Mouse (Mus musculus) liver, embryonic 11.5 days (tissue): ENCODE data around the gene Thbs3. TPM values are rescaled to one million over a fixed set of nuclear protein-coding genes. Genes with fewer than 3 reads are reported as not detected.

Experiments
- ATAC-seq: fragments of 200-750 bp; cut with Nextera tagmentation; replicated peaks from 2 replicates; pipeline ENCODE4 v1.8.0; 2017; ENCODE audit warnings: moderate number of reproducible peaks, mild to moderate bottlenecking, moderate TSS enrichment, moderate library complexity; ENCODE audit not compliant: low FRiP score
- DNase-seq: peaks from one replicate; pipeline ENCODE4 v3.0.0-alpha.2; 2017; ENCODE audit warnings: low spot score
- H3K27ac ChIP-seq: fragments of 300-500 bp; sonication (generic); 2 replicates; pipeline ENCODE4 v1.5.1; 2014; ENCODE audit warnings: mild to moderate bottlenecking, low read depth, low read length, control low read depth
- H3K27me3 ChIP-seq: fragments of 300-500 bp; sonication (generic); replicated peaks from 2 replicates; pipeline ENCODE4 v1.6.1; 2014; ENCODE audit warnings: low read length, mixed read lengths; ENCODE audit not compliant: control insufficient read depth, insufficient read depth
- H3K36me3 ChIP-seq: fragments of 300-500 bp; sonication (generic); 2 replicates; pipeline ENCODE4 v1.6.1; 2014; ENCODE audit warnings: mild to moderate bottlenecking, low read length, moderate library complexity, mixed read lengths; ENCODE audit not compliant: control insufficient read depth, insufficient read depth
- H3K4me1 ChIP-seq: fragments of 300-500 bp; sonication (generic); replicated peaks from 2 replicates; pipeline ENCODE4 v1.6.1; 2014; ENCODE audit warnings: low read length, mixed read lengths; ENCODE audit not compliant: control insufficient read depth, insufficient read depth
- H3K4me2 ChIP-seq: fragments of 300-500 bp; sonication (generic); 2 replicates; pipeline ENCODE4 v1.6.1; 2014; ENCODE audit warnings: mild to moderate bottlenecking, control low read depth, moderate library complexity
- H3K4me3 ChIP-seq: fragments of 300-500 bp; sonication (generic); 2 replicates; pipeline ENCODE4 v1.5.1; 2014; ENCODE audit warnings: low read depth, low read length, control low read depth
- H3K9ac ChIP-seq: fragments of 300-500 bp; sonication (generic); 2 replicates; pipeline ENCODE4 v1.6.1; 2014; ENCODE audit warnings: low read depth, low read length, control low read depth
- H3K9me3 ChIP-seq: fragments of 300-500 bp; sonication (generic); 2 replicates; pipeline ENCODE4 v1.6.1; 2016; ENCODE audit warnings: low read length, inconsistent platforms, mixed read lengths; ENCODE audit not compliant: control insufficient read depth
- WGBS: fragments of 180-500 bp; shearing (Covaris S2); extraction: QIAGEN DNeasy Blood & Tissue Kit; methylation state at CpG from one replicate; pipeline ENCODE4 v1.1.7; 2014; 5-methylcytosine and 5-hydroxymethylcytosine counted together
- polyA plus RNA-seq: library from polyadenylated mRNA; unstranded; fragments of >200 nt; fragmentation: Nextera tagmentation; extraction: Ambion mirVana; gene quantifications from 2 replicates; pipeline ENCODE4 v1.2.1, GENCODE M21; 2014

The Thbs3 gene
- polyA plus RNA-seq, 1 experiment from 2014 or later = 5.9 TPM

GRCm38 (mm10) chr3:89190436-89190835 is 24.5 kb upstream of the Thbs3 start:
- no peak for DNase-seq
- H3K27ac ChIP-seq = no peak overlapping the region
- WGBS = 43% methylated on average over 8 of the region's 8 CpGs

GRCm38 (mm10) chr3:89193351-89193750 is 21.6 kb upstream of the Thbs3 start:
- Histone ChIP-seq H3K9ac (no peak overlapping the region), H3K4me3 (no peak overlapping the region), H3K27ac (no peak overlapping the region), H3K4me1 (peaks cover 9% of the 10 kb centered on the region), H3K36me3 (no peaks in the 10 kb centered on the region), H3K27me3 (no peaks in the 10 kb centered on the region), H3K9me3 (no peaks in the 10 kb centered on the region), H3K4me2 (no peak overlapping the region)
- WGBS = 83% methylated on average over 1 of the region's 1 CpGs
- DNase-seq (no peak), ATAC-seq (no peak)

More at GRCm38 (mm10) chr3:89190436-89190835, 24.5 kb upstream of the Thbs3 start:
- Histone ChIP-seq H3K36me3 (no peaks in the 10 kb centered on the region), H3K4me2 (no peak overlapping the region), H3K4me3 (no peak overlapping the region), H3K9me3 (no peaks in the 10 kb centered on the region), H3K4me1 (peaks cover 9% of the 10 kb centered on the region), H3K9ac (no peak overlapping the region), H3K27me3 (no peaks in the 10 kb centered on the region)
- ATAC-seq = no peak

- Histone ChIP-seq H3K27ac (no peak overlapping the region), H3K27me3 (no peaks in the 10 kb centered on the region; the same call in 1 of the 2 replicates), H3K4me1 (peaks cover 9% of the 10 kb centered on the region), H3K4me3 (no peak overlapping the region), H3K36me3 (no peaks in the 10 kb centered on the region), H3K9me3 (no peaks in the 10 kb centered on the region), H3K4me2 (no peak overlapping the region), H3K9ac (no peak overlapping the region)
- 85% methylated on average over 2 of the region's 2 CpGs for WGBS
- DNase-seq (no peak), ATAC-seq (no peak)
Measured at GRCm38 (mm10) chr3:89193853-89194252, 21.1 kb upstream of the Thbs3 start.

GRCm38 (mm10) chr3:89195979-89196877 is 18.8 kb upstream of the Thbs3 start:
- H3K4me2 ChIP-seq = peak overlapping the region; percentile 90
- no peaks in the 10 kb centered on the region; the same call in 1 of the 2 replicates for H3K27me3 ChIP-seq
- H3K4me3 ChIP-seq = peak overlapping the region; percentile 59
- H3K9ac ChIP-seq = peak overlapping the region; percentile 75
- WGBS = 8% methylated on average over 33 of the region's 33 CpGs
- peaks cover 9% of the 10 kb centered on the region for H3K4me1 ChIP-seq
- peak; percentile 87 for DNase-seq
- H3K27ac ChIP-seq = peak overlapping the region; percentile 87
- peak; percentile 96 for ATAC-seq
- H3K36me3 ChIP-seq = no peaks in the 10 kb centered on the region
- H3K9me3 ChIP-seq = no peaks in the 10 kb centered on the region

- peaks cover 12% of the 10 kb centered on the region for H3K4me1 ChIP-seq
- H3K4me3 ChIP-seq = no peak overlapping the region
- no peaks in the 10 kb centered on the region for H3K9me3 ChIP-seq
- H3K4me2 ChIP-seq = no peak overlapping the region
- WGBS = 63% methylated on average over 3 of the region's 3 CpGs
- no peak overlapping the region for H3K27ac ChIP-seq
- H3K36me3 ChIP-seq = peaks cover 4% of the 10 kb centered on the region; the same call in 1 of the 2 replicates
- no peak for ATAC-seq
- no peak overlapping the region for H3K9ac ChIP-seq
- no peak for DNase-seq
- H3K27me3 ChIP-seq = no peaks in the 10 kb centered on the region; the same call in 1 of the 2 replicates
Measured at GRCm38 (mm10) chr3:89199839-89200238, 15.1 kb upstream of the Thbs3 start.

- DNase-seq (peak; percentile 78), ATAC-seq (peak; percentile 82)
- H3K4me3 ChIP-seq = peak within 1 kb of the TSS; percentile 55
- H3K4me2 ChIP-seq = peak within 1 kb of the TSS; percentile 83
- H3K9ac ChIP-seq = peak within 1 kb of the TSS; percentile 55
- peak within 1 kb of the TSS; percentile 5; the same call in 1 of the 2 replicates for H3K27ac ChIP-seq
- H3K36me3 ChIP-seq = peaks cover 10% of the 10 kb centered on the region
- 26% methylated on average over 13 of the region's 13 CpGs for WGBS
- no peaks in the 10 kb centered on the region for H3K9me3 ChIP-seq
- H3K27me3 ChIP-seq = no peaks in the 10 kb centered on the region; the same call in 1 of the 2 replicates
- peaks cover 3% of the 10 kb centered on the region for H3K4me1 ChIP-seq
Measured at GRCm38 (mm10) chr3:89202253-89203141, 12.5 kb upstream of the Thbs3 start, which contains the start of gene Gba. Gene Gba (plus strand): TSS chr3:89202928.

- Histone ChIP-seq H3K27me3 (no peaks in the 10 kb centered on the region; the same call in 1 of the 2 replicates), H3K36me3 (peaks cover 16% of the 10 kb centered on the region), H3K4me2 (peak overlapping the region; percentile 83), H3K27ac (peak overlapping the region; percentile 5; the same call in 1 of the 2 replicates), H3K4me3 (peak overlapping the region; percentile 55), H3K9me3 (no peaks in the 10 kb centered on the region), H3K9ac (peak overlapping the region; percentile 55), H3K4me1 (peaks cover 3% of the 10 kb centered on the region)
- ATAC-seq (0 out of 2 replicates have a peak, but pooled peaks have one; percentile 40), DNase-seq (no peak)
- 30% methylated on average over 5 of the region's 5 CpGs for WGBS
Measured at GRCm38 (mm10) chr3:89203142-89203514, 11.9 kb upstream of the Thbs3 start.

GRCm38 (mm10) chr3:89206079-89206478 is 8.9 kb upstream of the Thbs3 start:
- DNase-seq = no peak
- Histone ChIP-seq H3K36me3 (peaks cover 39% of the 10 kb centered on the region), H3K4me1 (peaks cover 3% of the 10 kb centered on the region), H3K27ac (no peak overlapping the region), H3K27me3 (no peaks in the 10 kb centered on the region), H3K9me3 (no peaks in the 10 kb centered on the region), H3K4me3 (no peak overlapping the region), H3K9ac (no peak overlapping the region), H3K4me2 (no peak overlapping the region)
- 88% methylated on average over 7 of the region's 7 CpGs for WGBS
- no peak for ATAC-seq
